Mouse (Mus musculus) left cerebral cortex, adult 2 months (tissue): ENCODE measurements around the gene Dus1l. TPM values are rescaled to one million over a fixed set of nuclear protein-coding genes. Genes with fewer than 3 reads are reported as not detected.
A peak's percentile ranks its signal among the peaks of the same experiment; 100 is the strongest.
"Not testable (repeated sequence)": the region's sequence is repeated elsewhere in the genome, so short reads cannot be mapped to it uniquely, and the experiment has no call there.

Experiments used
- DNase-seq, 2 experiments: peaks; one replicate each; pipeline ENCODE4 v3.0.0; 2021 to 2022; ENCODE audit warnings: low spot score in 2 of 2, mixed read lengths in 1 of 2; ENCODE audit errors: extremely low spot score in 1 of 2
- H3K27ac ChIP-seq: fragments of 200-600 bp; 2 replicates; pipeline ENCODE4 v1.8.1; 2022
- H3K4me3 ChIP-seq: fragments of 200-600 bp; 2 replicates; pipeline ENCODE4 v1.8.1; 2022
- CTCF ChIP-seq: fragments of 200-600 bp; IDR thresholded peaks from 2 replicates; pipeline ENCODE4 v1.8.1; 2022; ENCODE audit warnings: antibody characterized with exemption, mild to moderate bottlenecking, moderate library complexity
- intact Hi-C: fragments of 180-260 bp; cut with DNase I; formaldehyde crosslinking; loops from one replicate; pipeline ENCODE4 v1.15.1; 2025
- total RNA-seq, 2 experiments: library from RNA; stranded (reverse); gene quantifications; 2 replicates each; pipeline ENCODE4 v1.2.3; 2021

Dus1l gene
- total RNA-seq, 2 experiments from 2014 or later, result 45.8 to 47.6 TPM

- no peak for DNase-seq
- intact Hi-C loops, result no loop called here
- Histone ChIP-seq H3K27ac (no peak overlapping the region), H3K4me3 (no peak overlapping the region)
- no peak for TF ChIP-seq CTCF
Measured at GRCm38 (mm10) chr11:120808010-120808409, 11.8 kb upstream of the Dus1l start.

- Histone ChIP-seq H3K4me3 (no peak overlapping the region), H3K27ac (no peak overlapping the region)
- TF ChIP-seq CTCF, result no peak
- intact Hi-C loops, result no loop called here
- no peak for DNase-seq
Measured at GRCm38 (mm10) chr11:120805375-120806298, 9.4 kb upstream of the Dus1l start.

- Histone ChIP-seq H3K27ac (no peak overlapping the region), H3K4me3 (no peak overlapping the region)
- no peak for TF ChIP-seq CTCF
- no peak for DNase-seq
- intact Hi-C loops, result no loop called here
Measured at GRCm38 (mm10) chr11:120804769-120805168, 8.6 kb upstream of the Dus1l start.

GRCm38 (mm10) chr11:120804274-120804673 lies 8.1 kb upstream of the Dus1l start:
- no peak for TF ChIP-seq CTCF
- intact Hi-C loops, result no loop called here
- no peak overlapping the region for H3K4me3 ChIP-seq

DNA sequence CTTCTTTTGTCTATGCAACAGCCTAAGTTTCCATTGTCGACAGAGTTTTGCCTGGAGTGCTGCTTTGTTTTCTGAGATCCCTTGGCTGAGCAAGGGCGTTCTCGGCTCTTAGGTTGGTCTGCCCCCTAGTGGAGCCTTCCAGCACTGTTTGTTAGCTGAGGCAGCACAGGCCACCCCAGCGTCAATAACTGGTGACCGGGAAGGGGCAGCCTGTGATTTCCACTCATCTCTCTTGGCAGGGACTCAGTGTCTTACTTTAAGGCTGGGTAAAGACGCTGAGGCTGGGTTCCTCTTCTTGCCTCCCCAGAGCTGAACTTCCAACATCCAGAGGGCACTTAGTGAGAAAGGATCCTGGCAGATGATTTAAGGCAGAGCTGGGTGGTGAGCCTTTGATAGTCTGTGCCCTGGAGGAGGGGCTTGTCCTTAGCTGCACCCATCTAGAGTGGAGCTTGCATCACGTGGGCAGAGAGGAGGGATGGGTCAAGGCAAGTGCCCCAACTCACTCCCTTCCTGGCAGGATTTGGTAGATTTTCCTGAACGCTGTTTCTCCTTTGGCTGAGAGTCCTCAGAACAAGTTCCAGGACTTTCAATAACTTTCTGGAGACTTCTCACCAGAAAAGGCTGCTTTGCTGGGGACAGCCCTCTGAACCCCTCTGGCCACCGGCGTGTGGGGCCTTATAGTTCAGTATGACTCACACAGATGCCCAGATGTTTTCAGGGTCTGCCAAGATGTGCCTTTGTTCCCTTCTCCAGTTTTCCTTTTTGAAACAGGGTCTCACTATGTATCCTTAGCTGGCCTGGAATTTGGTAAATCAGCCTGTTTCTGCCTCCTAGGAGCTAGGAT lies 4.1 kb upstream of the Dus1l start:
- intact Hi-C loops, result loop anchor here (1.0 to 2.0 kb wide), 2 partner anchors 23 to 80 kb away; no protein-coding TSS in a partner anchor
- H3K27ac ChIP-seq, result peak overlapping the region; percentile 69
- TF ChIP-seq CTCF, result peak; percentile 95
- H3K4me3 ChIP-seq, result no peak overlapping the region
- DNase-seq, result peak; percentile 79 to 85

More at GRCm38 (mm10) chr11:120804274-120804673, 8.1 kb upstream of the Dus1l start:
- no peak for DNase-seq
- H3K27ac ChIP-seq, result no peak overlapping the region

DNA sequence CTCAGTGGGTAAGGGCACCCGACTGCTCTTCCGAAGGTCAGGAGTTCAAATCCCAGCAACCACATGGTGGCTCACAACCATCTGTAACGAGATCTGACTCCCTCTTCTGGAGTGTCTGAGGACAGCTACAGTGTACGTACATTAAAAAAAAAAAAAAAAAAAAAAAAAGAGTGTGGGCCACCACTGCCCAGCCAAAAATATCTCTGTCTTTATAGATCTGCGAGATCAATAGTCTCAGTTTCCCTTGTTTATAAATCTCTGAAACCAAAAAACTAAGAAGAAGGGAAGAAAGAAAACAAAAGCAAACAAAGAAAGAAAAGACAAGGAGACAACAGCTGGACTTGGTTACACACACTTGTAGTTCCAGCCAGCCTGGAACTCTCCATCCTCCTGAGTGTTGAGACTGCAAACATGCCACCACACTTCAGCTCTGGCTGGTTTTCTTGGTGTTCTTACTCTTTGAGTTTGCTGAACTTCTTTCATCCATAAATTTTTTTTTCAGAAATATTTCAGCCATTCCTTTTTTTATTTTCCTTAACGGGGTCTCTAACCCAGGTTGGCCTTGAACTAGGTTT lies 3.2 kb upstream of the Dus1l start:
- intact Hi-C loops, result no loop called here
- H3K4me3 ChIP-seq, result no peak overlapping the region
- no peak for DNase-seq
- no peak for TF ChIP-seq CTCF
- peak overlapping the region; percentile 69; the same call in 1 of the 2 replicates for H3K27ac ChIP-seq

- Histone ChIP-seq H3K27ac (no peak overlapping the region), H3K4me3 (no peak overlapping the region)
- no peak for DNase-seq
- no peak for TF ChIP-seq CTCF
- intact Hi-C loops, result no loop called here
Measured at GRCm38 (mm10) chr11:120798244-120798643, 2.0 kb upstream of the Dus1l start.

DNA sequence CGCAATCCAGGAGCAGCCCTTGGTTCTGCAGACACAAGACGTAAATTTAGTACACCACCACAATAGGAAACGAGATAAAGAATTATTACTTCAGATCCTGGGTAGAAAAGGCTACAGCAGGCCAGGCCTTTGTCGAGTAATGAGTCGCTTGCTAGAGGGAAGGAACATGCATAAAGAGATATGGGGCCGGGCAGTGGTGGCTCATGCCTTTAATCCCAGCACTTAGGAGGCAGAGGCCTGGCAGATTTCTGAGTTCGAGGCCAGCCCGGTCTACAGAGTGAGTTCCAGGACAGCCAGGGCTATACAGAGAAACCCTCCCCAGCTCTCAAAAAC lies 377 bp upstream of the Dus1l start:
- no peak for DNase-seq
- no peak for TF ChIP-seq CTCF
- Histone ChIP-seq H3K4me3 (peak overlapping the region; percentile 92), H3K27ac (peak overlapping the region; percentile 87)
- intact Hi-C loops, result no loop called here

- DNase-seq, result no peak
- Histone ChIP-seq H3K4me3 (no peak overlapping the region), H3K27ac (no peak overlapping the region)
- intact Hi-C loops, result no loop called here
- no peak for TF ChIP-seq CTCF
Measured at GRCm38 (mm10) chr11:120792652-120793051, 3.6 kb downstream of the Dus1l start.

DNA sequence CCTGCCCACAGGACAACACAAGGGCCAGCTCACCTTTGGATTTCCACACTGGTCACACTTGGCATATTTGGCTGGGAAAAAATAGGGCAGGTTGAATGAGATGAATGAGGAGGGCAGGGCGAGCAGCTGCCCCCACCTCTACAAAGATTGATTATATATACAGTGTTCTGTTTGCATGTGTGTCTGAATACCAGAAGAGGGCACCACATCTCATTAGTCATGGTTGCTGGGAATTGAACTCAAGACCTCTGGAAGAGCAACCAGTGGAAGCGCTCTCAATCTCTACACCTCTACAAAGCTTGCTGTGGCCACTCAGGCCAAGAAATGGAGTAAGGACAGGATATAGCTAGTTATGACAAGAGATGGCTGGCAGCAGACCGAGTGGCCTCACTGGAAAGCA lies 6.4 kb downstream of the Dus1l start:
- DNase-seq, result no peak
- peak; percentile 24 for TF ChIP-seq CTCF
- Histone ChIP-seq H3K4me3 (no peak overlapping the region), H3K27ac (no peak overlapping the region)
- intact Hi-C loops, result no loop called here

GRCm38 (mm10) chr11:120789355-120789754 lies 6.8 kb downstream of the Dus1l start:
- intact Hi-C loops, result no loop called here
- Histone ChIP-seq H3K27ac (no peak overlapping the region), H3K4me3 (no peak overlapping the region)
- no peak for TF ChIP-seq CTCF
- DNase-seq, result no peak

DNA sequence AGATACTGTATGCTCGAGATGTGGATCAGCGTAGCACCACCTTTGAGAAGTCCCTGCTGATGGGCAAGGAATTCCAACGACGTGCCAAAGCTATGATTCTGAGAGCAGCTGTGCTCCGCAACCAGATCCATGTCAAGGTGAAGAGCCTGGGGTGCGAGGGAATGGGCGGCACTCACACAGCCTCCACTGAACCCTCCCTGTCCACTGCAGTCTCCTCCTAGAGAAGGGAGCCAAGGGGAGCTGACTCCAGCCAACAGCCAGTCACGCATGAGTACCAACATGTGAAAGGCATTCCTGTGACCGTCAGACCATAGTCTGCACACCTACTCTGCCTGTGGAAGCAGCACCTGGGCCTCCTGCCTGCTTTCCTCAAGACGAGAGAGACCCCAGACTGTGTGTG lies 7.7 kb downstream of the Dus1l start:
- H3K4me3 ChIP-seq, intact Hi-C loops, DNase-seq, H3K27ac ChIP-seq: not testable (repeated sequence)
